Mouse (Mus musculus) hindbrain, postnatal 0 days (tissue): Measurements from ENCODE around the gene Selenom. TPM values are rescaled to one million over a fixed set of nuclear protein-coding genes. Genes with fewer than 3 reads are reported as not detected.

ENCODE experiments used
- ATAC-seq: fragments of 200-750 bp; cut with Nextera tagmentation; 2 replicates; pipeline ENCODE4 v1.8.0; 2017; ENCODE audit warnings: mild to moderate bottlenecking, moderate TSS enrichment, moderate library complexity
- DNase-seq: peaks from one replicate; pipeline ENCODE4 v3.0.0-alpha.2; 2015; ENCODE audit warnings: low spot score
- H3K27ac ChIP-seq: fragments of 300-500 bp; sonication (generic); 2 replicates; pipeline ENCODE4 v1.5.1; 2014; ENCODE audit warnings: mild to moderate bottlenecking
- H3K27me3 ChIP-seq: fragments of 300-500 bp; sonication (generic); 2 replicates; pipeline ENCODE4 v1.6.1; 2014; ENCODE audit warnings: low read length, mixed read lengths; ENCODE audit not compliant: insufficient read depth
- H3K36me3 ChIP-seq: fragments of 300-500 bp; sonication (generic); 2 replicates; pipeline ENCODE4 v1.6.1; 2014; ENCODE audit warnings: low read length, mixed read lengths; ENCODE audit not compliant: insufficient read depth
- H3K4me1 ChIP-seq: fragments of 300-500 bp; sonication (generic); 2 replicates; pipeline ENCODE4 v1.6.1; 2014; ENCODE audit warnings: antibody characterized with exemption, low read length, mixed read lengths; ENCODE audit not compliant: insufficient read depth
- H3K4me2 ChIP-seq: fragments of 300-500 bp; sonication (generic); 2 replicates; pipeline ENCODE4 v1.6.1; 2014; ENCODE audit warnings: low read depth, mild to moderate bottlenecking, low read length, moderate library complexity, mixed read lengths
- H3K4me3 ChIP-seq: fragments of 300-500 bp; sonication (generic); 2 replicates; pipeline ENCODE4 v1.5.1; 2014; ENCODE audit warnings: low read length
- H3K9ac ChIP-seq: fragments of 300-500 bp; sonication (generic); replicated peaks from 2 replicates; pipeline ENCODE4 v1.6.1; 2014; ENCODE audit warnings: mild to moderate bottlenecking, low read length, moderate library complexity, mixed read lengths
- H3K9me3 ChIP-seq: fragments of 300-500 bp; sonication (generic); 2 replicates; pipeline ENCODE4 v1.6.1; 2016; ENCODE audit warnings: low read length, mixed read lengths
- CTCF ChIP-seq: IDR thresholded peaks from 2 replicates; pipeline ENCODE4 v1.5.1; 2016; ENCODE audit warnings: antibody characterized with exemption, control low read depth, low read depth
- WGBS: fragments of 180-500 bp; shearing (Covaris S2); extraction: QIAGEN DNeasy Blood & Tissue Kit; methylation state at CpG from one replicate; pipeline ENCODE4 v1.1.7; 2014; 5-methylcytosine and 5-hydroxymethylcytosine counted together
- polyA plus RNA-seq: library from polyadenylated mRNA; unstranded; fragments of >200 nt; fragmentation: Nextera tagmentation; extraction: Ambion mirVana; gene quantifications from 2 replicates; pipeline ENCODE4 v1.2.1, GENCODE M21; 2015
- total RNA-seq: library from RNA; depleted of rRNA; stranded (reverse); fragments of >200 nt; gene quantifications from 2 replicates; pipeline ENCODE4 v1.2.3, GENCODE M21; 2014

Gene Selenom
- total and polyA plus RNA-seq, 2 experiments from 2014 or later = 359 to 384 TPM

- Histone ChIP-seq H3K9me3 (peaks cover 3% of the 10 kb centered on the region; the same call in 1 of the 2 replicates), H3K27me3 (no peaks in the 10 kb centered on the region), H3K9ac (no peak overlapping the region), H3K4me3 (peak overlapping the region; percentile 45; the same call in 1 of the 2 replicates), H3K4me2 (peak overlapping the region; percentile 97), H3K36me3 (no peaks in the 10 kb centered on the region), H3K27ac (no peak overlapping the region), H3K4me1 (peaks cover 3% of the 10 kb centered on the region; the same call in 1 of the 2 replicates)
- 86% methylated on average over 4 of the region's 4 CpGs for WGBS
- no peak for ATAC-seq
- no peak for DNase-seq
- peak; percentile 24; the same call in 1 of the 2 replicates for TF ChIP-seq CTCF
Observed at GRCm38 (mm10) chr11:3539826-3540196, 25.3 kb downstream of the Selenom start.

- Histone ChIP-seq H3K4me2 (peak within 1 kb of the TSS; percentile 97), H3K4me1 (peaks cover 3% of the 10 kb centered on the region; the same call in 1 of the 2 replicates), H3K27ac (no peak within 1 kb of the TSS), H3K36me3 (no peaks in the 10 kb centered on the region), H3K4me3 (peak within 1 kb of the TSS; percentile 45), H3K9me3 (peaks cover 3% of the 10 kb centered on the region; the same call in 1 of the 2 replicates), H3K9ac (peak within 1 kb of the TSS; percentile 34), H3K27me3 (no peaks in the 10 kb centered on the region)
- ATAC-seq (no peak), DNase-seq (no peak)
- WGBS = 95% methylated on average over 23 of the region's 23 CpGs
- TF ChIP-seq CTCF = no peak
Observed at GRCm38 (mm10) chr11:3540451-3541085, 26.1 kb downstream of the Selenom start, which contains the start of gene Smtn. Gene Smtn, minus strand, starts transcription at chr11:3540612.

DNA sequence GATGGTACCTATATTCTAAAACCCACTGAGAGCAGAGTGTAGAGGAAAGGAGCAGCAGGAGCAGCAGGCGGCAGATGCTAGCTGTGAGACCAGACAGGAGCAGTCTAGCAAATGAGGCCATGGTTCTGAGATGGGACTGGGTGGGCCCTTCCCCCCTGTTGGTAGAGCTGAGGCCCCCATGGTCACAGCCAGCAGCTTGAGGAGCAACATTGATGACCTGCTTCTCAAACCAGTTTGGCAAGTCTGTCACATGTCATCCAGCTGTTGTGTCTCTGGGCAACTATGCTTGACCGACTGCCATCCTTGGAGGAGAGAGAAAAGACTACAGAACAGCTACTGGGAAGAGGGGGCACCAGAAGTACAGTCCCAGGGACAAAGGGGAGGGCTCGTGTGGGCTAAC is 27.4 kb downstream of the Selenom start:
- no peaks in the 10 kb centered on the region for H3K4me1 ChIP-seq
- H3K4me2 ChIP-seq = no peak overlapping the region
- no peak overlapping the region for H3K4me3 ChIP-seq
- ATAC-seq (no peak), DNase-seq (no peak)
- H3K9ac ChIP-seq = no peak overlapping the region
- TF ChIP-seq CTCF = no peak
- H3K36me3 ChIP-seq = no peaks in the 10 kb centered on the region
- peaks cover 3% of the 10 kb centered on the region; the same call in 1 of the 2 replicates for H3K9me3 ChIP-seq
- no peaks in the 10 kb centered on the region for H3K27me3 ChIP-seq
- H3K27ac ChIP-seq = no peak overlapping the region
- WGBS = 76% methylated on average over 3 of the region's 3 CpGs

DNA sequence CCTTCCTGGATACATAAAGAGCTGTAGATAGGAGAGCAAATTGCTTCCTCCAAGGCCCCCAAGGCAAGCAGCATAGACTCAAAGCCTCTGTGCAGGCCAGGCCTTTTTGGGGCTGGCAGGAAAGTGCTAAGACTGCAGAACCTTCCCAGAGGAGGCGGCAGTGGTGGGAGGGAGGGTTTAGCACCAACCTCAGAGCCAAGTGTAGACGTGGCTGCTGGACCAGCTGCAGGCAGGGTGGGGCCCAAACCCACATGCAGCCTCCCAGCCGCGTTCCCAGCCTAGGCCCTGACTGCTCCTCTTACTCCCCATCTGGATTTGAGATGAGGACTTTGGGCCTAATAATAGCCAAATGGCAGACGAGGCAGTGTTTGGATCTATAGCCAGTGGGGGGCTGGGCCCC is 28.5 kb downstream of the Selenom start:
- TF ChIP-seq CTCF = no peak
- no peak for DNase-seq
- H3K4me1 ChIP-seq = no peaks in the 10 kb centered on the region
- WGBS = 56% methylated on average over 5 of the region's 5 CpGs
- peaks cover 3% of the 10 kb centered on the region; the same call in 1 of the 2 replicates for H3K9me3 ChIP-seq
- H3K27ac ChIP-seq = no peak overlapping the region
- ATAC-seq = no peak
- H3K27me3 ChIP-seq = no peaks in the 10 kb centered on the region
- no peak overlapping the region for H3K4me2 ChIP-seq
- no peak overlapping the region for H3K4me3 ChIP-seq
- no peaks in the 10 kb centered on the region for H3K36me3 ChIP-seq
- H3K9ac ChIP-seq = no peak overlapping the region

- 95% methylated on average over 5 of the region's 5 CpGs for WGBS
- no peak for DNase-seq
- no peaks in the 10 kb centered on the region for H3K27me3 ChIP-seq
- peaks cover 3% of the 10 kb centered on the region; the same call in 1 of the 2 replicates for H3K9me3 ChIP-seq
- no peaks in the 10 kb centered on the region for H3K36me3 ChIP-seq
- H3K27ac ChIP-seq = no peak overlapping the region
- no peaks in the 10 kb centered on the region for H3K4me1 ChIP-seq
- no peak for ATAC-seq
- TF ChIP-seq CTCF = no peak; the same call in 1 of the 2 replicates
- no peak overlapping the region for H3K4me3 ChIP-seq
- no peak overlapping the region for H3K9ac ChIP-seq
- H3K4me2 ChIP-seq = no peak overlapping the region
Observed at GRCm38 (mm10) chr11:3544409-3544808, 29.9 kb downstream of the Selenom start.

- ATAC-seq = no peak
- Histone ChIP-seq H3K27me3 (no peaks in the 10 kb centered on the region), H3K9ac (no peak overlapping the region), H3K4me1 (no peaks in the 10 kb centered on the region), H3K4me2 (no peak overlapping the region), H3K9me3 (peaks cover 3% of the 10 kb centered on the region; the same call in 1 of the 2 replicates), H3K4me3 (no peak overlapping the region), H3K36me3 (no peaks in the 10 kb centered on the region), H3K27ac (no peak overlapping the region)
- no peak for TF ChIP-seq CTCF
- no peak for DNase-seq
- WGBS = 24% methylated on average over 9 of the region's 9 CpGs
Observed at GRCm38 (mm10) chr11:3545531-3546241, 31.2 kb downstream of the Selenom start.

DNA sequence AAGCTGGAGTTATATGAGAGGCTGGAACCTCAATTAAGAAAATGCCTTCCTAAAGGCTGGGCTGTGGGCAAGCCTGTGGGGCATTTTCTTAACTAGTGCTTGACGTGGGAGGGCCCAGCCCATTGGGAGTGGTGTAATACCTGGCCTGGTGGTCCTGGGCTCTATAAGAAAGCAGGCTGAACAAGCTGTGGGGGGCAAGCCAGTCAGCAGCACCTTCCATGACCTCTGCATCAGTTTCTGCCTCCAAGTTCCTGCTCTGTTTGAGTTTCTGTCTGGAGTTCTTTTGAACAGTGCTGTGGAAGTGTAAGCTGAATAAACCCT is 31.7 kb downstream of the Selenom start:
- Histone ChIP-seq H3K4me2 (no peak overlapping the region), H3K27me3 (no peaks in the 10 kb centered on the region), H3K36me3 (no peaks in the 10 kb centered on the region), H3K9ac (no peak overlapping the region), H3K27ac (no peak overlapping the region), H3K4me3 (no peak overlapping the region), H3K4me1 (no peaks in the 10 kb centered on the region), H3K9me3 (peaks cover 3% of the 10 kb centered on the region; the same call in 1 of the 2 replicates)
- no peak for ATAC-seq
- WGBS = 30% methylated on average over 1 of the region's 1 CpGs
- DNase-seq = no peak
- no peak for TF ChIP-seq CTCF
